Mouse (Mus musculus) kidney, postnatal 4 days (tissue): ENCODE measurements at regions not wholly inside any gene's neighbourhood (a gene's known extent, or its start where the extent isn't known, plus 50 kb on each side); places are given as distances from the start of the nearest gene placed in this dataset.

Experiments used
- DNase-seq, 2 experiments: peaks; one replicate each; pipeline ENCODE4 v3.0.0; 2021; ENCODE audit warnings: mixed read lengths in 2 of 2

DNA sequence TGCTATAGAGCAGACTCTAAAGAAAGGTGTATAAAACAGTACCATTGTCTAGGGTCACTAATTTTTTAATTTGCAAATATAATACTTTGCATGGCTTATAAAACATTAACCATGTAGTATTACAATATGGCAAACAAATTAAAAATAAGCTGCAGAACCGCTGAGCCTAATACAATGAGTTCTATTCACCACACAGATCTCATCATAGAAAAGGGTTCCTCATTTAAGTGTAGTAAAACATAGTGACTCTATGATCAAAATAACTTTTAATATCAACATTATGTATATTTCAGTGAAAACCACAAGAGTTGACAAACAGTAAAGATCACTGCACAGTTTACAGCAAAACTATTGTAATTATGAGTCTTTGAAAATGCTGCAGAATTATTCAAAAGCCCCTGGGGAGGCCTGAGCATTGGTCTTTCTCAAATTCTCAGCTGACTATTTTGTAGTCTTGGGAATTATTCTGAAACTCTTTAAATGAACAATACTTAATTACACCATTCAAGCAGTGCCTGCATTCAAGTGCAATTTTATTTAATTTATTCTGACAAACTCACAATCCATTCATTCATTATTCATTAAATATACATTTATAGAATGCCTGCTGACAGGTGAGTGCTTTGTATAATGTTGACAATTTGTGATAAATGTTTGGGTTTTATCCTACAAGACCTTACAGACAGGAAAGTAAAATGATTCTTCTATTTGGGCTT, 60.3 kb downstream of the Pcdh20 start:
- DNase-seq, result no peak

- no peak for DNase-seq
Measured at GRCm38 (mm10) chr14:88399270-88399669, 71.9 kb downstream of the Pcdh20 start.

DNA sequence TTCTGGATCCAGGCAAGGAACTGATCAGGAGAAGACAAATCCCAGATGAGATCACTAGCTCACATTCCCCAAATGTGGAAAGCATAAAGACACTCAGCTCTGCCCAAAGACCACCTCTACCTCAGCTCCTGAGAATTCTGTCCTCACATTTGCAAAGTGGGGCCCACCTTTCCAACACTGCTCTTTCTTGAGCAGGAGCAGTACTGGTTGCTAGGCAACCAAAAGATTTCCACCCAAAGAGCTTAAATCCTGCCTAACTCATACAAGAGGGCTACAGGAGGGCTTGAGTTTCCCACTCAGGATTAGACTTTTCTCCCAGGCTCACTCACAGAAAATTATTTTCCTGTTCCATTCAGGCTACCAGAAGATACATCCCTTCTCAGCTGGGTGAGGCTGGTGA, 74.0 kb downstream of the Pcdh20 start:
- no peak for DNase-seq

DNA sequence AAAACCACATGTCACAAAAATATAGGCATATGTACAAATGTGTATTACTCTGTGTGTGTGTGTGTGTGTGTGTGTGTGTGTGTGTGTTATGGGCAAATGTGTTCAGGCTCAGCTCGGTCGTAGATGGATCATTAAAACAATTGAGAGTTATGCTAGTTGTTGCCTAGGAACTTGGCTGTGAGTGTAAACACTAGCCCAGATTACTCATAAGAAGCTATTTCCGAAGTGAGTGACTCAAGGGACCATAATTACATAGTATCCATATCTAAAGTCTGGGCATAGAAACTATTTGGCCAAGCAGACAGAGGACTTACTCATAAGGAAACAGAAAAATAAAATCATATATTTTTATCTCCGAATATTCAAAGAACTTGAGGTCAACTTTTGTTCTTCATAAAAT, 76.2 kb downstream of the Pcdh20 start:
- no peak for DNase-seq

DNA sequence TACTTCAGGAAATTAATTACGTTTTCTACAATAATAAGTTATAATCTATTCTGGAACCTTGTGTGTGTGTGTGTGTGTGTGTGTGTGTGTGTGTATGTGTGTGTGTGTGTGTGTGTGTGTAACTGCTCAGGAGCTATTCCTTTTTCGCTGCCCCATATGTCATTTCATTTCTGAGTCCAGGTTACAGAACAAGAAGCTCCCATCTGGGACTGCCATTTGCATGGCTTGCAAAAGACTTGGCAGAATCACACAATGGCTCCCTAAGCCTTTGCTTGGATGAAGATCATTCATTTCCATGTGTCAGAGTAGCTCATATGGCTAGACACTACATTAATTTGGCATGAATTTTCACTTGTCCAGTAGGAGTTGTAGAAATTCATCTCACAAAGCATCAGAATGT, 86.6 kb downstream of the Pcdh20 start:
- no peak for DNase-seq

DNA sequence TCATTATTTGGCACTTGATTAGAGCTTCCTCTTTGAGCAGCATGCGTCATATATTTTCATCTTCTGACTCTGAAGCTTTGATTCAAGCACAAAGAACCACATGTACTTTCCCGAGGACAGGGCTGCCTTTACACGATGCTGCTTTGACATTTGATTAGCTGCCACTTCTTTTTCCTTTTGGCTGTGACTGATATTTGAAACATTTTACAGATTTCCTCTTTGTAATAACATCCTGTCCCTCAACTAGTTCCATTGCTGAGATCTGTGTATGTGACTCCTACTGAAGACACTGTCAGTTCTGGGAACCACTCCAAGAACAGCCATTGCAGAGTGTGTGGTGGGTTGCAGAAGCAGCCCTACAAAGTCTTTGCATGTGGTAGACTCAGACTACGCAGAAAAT, 124.0 kb downstream of the Pcdh20 start:
- DNase-seq, result peak; percentile 2 to 4

GRCm38 (mm10) chr14:88337304-88337703, 133.9 kb downstream of the Pcdh20 start:
- no peak for DNase-seq

GRCm38 (mm10) chr14:88330613-88331012, 140.6 kb downstream of the Pcdh20 start:
- no peak for DNase-seq

DNA sequence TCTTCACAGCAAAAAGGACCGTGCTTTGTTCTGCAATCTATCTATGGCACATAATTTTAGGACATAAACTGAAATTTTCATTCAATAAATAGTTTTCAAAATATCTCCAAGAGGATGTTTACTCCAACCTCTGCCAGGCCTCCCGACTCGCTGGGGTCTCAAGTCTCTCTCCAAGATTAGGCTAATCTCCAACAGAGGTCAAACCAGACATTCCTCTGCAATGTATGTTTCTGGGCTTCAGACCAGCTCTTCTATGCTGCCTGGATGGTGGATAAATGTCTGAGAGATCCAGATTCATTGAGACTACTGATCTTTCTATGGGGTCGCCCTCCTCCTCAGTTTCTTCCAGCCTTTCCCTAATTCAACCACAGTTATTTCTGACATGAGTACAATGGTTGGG, 144.8 kb downstream of the Pcdh20 start:
- no peak for DNase-seq

DNA sequence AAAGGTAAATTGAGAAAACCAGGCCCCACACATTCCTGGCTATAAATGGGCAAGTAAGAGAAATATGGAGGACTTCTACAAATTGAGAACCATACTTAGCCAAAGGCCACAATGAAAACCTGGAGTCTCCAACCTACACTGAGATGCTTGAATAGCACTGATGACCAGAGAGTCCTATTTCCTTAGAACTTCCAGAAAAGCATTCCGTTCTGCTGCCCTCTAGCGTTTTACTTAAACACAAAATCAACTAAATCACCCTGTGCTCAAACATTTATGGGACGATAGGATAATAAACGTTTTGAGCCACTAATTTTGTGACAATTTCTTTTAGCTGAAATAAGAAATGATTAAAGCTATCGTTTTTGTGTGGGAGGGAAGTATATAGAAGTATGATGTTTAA, 192.9 kb downstream of the Pcdh20 start:
- DNase-seq, result no peak

GRCm38 (mm10) chr14:88264771-88265170, 206.4 kb downstream of the Pcdh20 start:
- no peak for DNase-seq

DNA sequence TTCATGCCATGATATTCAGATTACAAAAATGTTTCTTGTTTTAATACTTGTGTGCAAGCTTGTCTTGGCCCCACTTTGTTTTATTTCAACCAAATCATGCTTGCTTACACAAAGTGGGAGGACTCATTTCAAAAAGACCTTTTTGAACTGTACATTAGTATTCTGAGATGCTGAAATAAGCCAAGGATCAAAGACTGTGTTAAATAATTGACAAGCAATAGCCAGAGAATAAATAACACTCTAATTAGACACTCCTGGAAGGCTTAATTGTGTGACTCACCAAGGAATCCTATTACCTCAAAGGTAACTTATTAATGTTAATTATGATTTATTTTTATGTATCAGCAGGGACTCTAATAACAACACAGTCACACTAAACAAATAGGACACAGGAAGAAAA, 212.2 kb downstream of the Pcdh20 start:
- no peak for DNase-seq

DNA sequence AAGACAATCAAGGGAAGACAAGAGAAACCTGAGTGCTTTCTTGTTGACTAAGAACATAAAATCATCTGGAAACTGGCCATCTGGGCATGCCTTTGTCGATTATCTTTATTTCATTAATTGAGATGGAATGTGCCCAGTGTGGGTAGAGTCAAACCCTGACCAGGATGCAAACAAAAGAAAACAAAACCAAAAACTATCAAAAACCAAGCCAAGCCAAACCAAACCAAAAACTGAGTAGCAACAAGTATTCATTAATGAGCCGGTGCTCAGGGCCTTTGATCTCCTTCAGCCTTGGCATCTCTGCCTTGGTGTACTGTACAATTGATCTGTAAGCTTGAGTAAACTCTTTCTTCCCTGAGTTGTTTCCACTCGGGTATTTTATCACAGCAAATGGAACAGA, 216.1 kb downstream of the Pcdh20 start:
- no peak for DNase-seq
